Mouse (Mus musculus) hindlimb bud, embryonic 11.5 days (tissue): ENCODE data around the gene Prkca.
"Not testable (repeated sequence)": the region's sequence is repeated elsewhere in the genome, so short reads cannot be mapped to it uniquely, and the experiment has no call there.

Experiments
- DNase-seq: peaks from one replicate; pipeline ENCODE4 v3.0.0-alpha.2; 2012; ENCODE audit warnings: low read depth, low spot score; ENCODE audit errors: extremely low spot score

Prkca gene

DNA sequence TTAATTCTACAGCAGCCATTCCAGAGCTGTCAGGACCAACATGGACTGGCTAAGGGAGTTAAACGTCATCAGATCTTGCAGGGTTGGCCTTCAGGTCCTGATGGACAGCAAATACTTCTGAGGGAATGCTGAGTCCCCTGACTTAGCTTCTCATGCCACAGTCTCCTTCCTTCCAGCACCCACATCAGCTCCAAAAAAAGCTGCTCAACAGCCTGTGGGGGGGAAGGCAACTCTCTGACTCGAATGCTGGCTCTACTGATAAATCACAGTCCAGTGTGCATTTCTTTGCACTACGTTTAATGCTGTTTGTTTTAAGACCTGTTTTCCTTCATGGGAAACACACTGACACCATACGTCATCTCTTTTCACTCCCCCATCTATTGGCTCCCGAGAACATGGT lies 215.8 kb downstream of the Prkca start:
- no peak for DNase-seq

DNA sequence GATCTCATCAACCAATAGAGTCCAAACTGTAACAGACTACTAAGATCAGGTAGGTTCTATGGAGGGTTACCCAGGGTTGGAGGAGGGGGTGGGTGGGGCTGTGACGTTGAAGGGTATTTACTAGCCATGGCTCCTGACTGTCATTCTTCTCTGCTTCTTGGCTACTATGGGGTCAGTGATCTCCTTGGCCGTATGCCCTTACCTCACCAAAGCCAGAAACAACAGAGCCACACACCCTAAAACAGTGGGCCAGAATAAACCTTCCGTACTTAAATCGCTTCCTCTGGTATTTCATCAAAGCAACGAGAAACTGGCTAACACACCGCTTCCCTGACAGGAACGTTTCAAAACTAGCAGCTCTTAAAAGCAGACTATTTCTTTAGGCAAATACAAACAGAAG lies 221.2 kb downstream of the Prkca start:
- no peak for DNase-seq

DNA sequence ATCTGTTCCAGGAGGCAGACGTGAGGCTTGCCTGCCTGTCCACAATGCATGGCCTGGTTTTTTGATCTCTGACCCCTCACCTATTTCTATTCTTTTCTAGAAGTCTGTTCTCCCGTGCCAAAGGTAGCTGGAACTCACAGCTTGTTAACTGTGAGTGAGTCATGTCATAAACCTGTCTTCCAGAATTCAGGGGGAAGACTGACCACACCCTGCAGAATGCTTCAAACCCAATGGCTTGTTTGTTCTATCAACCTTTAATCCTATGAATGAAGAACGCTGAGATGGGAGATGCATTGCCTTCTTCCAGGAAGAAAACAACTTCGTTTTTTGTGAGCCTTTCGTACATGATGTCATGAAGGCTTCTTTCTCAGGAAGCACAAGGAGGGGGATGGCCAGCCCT lies 223.0 kb downstream of the Prkca start:
- no peak for DNase-seq

DNA sequence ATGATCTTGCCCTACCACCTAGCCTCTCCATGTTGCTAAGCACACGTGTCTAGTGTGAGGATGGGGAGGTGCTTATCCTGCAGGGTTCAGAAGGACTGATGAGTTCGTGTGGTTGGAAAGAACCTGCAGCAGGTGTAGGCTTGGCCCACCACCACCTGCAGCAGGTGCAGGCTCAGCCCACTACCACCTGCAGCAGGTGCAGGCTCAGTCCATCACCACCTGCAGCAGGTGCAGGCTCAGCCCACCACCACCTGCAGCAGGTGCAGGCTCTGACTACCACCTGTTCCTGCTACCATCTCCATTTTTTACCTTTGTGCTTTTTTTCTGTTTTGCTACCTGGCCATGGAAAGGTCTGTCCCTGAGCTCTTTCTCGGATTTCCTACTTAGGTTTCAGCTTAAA lies 223.9 kb downstream of the Prkca start:
- no peak for DNase-seq

DNA sequence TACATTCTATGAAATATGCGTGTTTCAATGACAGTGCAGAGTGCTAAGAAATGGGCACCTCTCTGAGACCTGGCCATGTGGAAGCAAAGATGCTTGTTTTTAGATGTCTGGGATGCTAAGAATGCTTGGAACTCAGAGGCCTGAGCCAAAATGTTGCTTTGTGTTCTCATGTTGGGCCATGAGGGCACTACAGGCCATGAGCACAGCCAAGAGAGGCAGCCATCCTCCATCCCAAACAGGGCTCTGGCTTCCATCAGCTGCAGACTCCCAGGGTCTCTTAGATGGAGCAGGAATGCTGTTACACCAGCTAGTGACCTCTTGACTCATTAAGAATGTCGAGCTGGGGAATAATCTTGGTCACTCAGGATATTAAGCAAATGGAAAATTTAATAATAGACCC lies 224.9 kb downstream of the Prkca start:
- DNase-seq = no peak

DNA sequence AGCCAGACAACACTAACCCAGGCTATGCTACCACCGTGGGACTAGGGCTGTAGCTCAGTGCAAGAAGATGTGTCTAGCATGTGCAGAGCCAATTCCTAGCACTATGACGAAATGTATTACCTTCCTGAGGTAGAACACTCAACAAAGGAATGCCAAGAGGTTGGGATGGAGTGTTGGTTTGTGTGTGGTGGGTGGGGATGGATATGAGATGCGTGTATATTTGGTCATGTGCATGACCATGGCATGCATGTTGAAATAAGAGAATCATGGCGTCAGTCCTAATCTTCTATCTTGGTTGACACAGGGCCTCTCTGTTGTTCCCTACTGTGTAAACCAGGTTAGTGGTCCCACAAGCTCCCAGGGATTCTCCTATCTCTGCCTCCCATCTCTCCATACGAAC lies 225.5 kb downstream of the Prkca start:
- no peak for DNase-seq

DNA sequence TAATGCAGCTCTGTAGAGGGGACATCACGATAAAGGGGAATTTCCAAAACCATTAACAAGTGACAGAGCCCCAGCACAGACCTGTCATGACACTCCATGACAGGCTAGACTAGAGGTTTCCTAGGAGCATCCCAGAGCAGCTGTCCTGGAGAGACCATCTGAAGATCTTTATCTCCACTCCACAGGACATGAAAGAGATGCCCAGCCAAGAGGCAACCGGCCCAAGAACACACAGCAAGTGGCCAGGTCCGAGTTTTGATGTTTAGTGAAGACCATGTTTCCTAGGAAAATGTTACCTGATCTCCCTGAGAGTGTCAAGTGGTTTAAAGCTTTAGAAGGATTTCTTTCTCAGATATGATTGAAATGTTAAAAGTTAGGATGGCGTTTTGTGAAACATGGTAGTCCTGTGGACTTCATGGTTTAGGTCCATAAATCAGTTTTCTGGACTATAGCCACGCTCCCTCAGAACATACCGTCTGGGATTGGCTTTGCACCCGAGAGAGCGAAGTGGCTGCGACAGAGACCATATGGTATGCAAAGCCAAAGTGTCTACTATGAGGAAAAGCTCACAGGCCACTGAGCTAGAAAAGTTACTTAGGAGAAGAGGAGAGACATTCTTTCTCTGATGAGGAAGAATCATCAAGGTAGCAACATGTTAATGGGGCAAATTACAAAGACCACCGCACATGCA lies 226.2 kb downstream of the Prkca start:
- DNase-seq = no peak

DNA sequence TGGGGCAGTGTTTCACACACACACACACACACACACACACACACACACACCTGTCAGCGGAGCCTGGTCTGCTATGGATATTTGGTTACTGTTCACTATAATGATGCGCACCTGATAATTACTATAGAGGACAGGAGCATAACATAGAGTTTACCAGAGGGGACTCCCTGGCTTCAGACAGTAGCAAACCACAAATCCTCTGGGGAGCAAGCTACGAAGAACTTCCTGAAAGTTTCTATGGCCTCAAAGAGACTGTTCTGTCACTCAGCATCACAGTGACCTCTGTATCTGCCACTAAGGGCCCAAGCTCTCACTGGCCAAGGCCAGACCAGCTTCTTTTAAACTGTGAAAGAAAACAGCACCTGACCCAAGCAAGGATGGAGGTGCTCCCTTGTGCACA lies 229.6 kb downstream of the Prkca start:
- DNase-seq = no peak

DNA sequence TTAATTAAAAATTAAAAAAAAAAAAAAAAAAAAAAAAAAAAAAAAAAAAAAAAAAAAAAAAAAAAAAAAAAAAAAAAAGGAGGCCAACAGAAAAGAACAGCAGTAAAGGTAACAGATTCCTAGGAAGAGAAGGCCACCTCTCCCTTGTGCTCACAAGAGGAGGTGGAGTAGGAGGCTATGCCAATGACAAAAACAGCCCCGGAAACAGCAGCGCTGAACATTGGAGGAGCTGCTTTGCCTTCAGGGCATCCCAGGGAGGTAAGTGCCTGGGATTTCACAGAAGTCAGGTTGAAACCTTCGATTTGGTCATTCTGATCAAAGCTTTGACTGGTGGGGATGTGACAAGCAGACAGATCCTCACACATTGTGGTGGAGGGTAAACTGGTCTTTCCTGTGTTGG lies 231.3 kb downstream of the Prkca start:
- DNase-seq = no peak

DNA sequence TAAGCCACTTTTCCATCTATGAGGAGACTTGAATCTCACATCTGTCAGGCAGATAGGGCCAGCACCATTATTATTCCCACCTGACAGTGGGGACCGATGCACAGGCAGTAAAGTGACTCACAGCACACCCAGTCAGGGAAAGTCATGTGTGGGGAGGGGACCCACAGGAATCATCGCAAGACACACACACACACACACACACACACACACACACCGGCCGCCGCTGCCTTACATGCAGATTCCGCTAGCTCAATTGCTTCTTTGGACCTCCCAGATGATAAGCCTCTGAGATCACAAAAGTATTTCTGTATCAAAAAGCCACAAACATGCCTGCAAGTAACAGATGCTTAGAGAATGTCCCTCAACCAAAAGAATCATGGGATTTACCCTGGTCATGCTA lies 239.6 kb downstream of the Prkca start:
- no peak for DNase-seq

DNA sequence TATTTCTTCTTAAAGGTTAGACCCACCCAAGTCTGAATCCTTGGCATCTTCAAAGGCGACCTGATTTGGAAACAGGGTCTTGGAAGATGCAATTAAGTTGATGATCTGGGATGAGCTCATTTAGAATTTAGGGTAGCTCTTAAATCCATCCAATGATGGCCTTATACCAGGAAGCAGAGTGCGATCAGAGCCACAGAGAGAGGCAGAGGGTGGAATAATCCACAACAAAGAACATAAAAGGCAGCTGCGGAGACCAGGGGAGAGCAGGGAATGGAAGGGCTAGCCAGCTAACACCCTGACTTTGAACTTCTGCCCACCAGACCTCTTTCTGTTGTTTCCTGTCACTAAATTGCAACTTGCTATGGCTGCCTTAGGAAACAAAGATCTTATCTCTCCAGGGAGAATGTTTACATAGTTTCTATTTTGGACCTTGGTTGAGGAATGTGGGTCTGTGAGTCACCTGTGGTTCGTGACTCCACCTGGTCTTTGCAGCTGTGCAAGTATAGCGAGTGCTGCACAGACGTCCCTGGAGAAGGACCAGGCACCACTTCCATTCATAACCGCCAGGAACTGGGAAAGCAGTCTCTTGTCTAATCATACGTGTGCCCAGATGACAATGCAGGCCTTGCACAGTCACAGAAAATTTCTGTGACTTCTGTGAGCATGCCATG lies 242.3 kb downstream of the Prkca start:
- DNase-seq = no peak

DNA sequence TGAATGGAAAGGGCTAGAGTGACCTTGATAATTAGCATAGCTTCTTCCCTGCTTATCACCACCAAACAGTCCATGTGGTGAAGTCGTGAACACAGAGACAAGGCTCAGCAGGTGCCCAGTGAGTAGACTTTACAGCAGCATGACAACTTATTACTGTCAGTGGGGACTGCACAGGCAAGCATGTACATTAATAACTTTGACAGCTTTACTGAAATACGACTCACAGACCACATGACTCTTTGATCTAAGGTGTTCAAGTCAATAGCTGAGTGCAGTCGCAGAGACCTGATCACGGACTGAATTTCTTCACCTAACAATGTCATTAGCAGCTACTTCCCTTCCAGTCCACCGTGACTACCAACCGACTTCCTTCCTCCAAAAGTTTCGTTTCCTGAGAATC lies 245.4 kb downstream of the Prkca start:
- no peak for DNase-seq

DNA sequence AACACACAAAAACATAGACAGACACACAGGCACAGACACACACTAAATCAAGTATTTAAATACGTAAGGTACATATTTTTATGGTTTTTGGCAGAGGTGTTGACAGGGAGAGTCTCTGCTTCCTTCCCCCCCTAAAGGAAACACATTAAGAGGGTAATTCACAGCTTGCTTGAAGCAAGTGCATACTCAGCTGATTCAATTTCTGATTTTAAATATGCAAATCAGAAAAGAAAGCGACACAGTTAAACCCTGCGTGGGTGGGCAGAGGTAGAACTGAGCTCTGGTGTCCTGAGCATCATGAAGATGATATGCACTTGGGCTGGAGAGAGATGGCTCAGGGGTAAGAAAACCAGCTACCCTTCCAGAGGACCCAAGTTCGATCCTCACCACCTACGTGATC lies 248.9 kb downstream of the Prkca start:
- no peak for DNase-seq

DNA sequence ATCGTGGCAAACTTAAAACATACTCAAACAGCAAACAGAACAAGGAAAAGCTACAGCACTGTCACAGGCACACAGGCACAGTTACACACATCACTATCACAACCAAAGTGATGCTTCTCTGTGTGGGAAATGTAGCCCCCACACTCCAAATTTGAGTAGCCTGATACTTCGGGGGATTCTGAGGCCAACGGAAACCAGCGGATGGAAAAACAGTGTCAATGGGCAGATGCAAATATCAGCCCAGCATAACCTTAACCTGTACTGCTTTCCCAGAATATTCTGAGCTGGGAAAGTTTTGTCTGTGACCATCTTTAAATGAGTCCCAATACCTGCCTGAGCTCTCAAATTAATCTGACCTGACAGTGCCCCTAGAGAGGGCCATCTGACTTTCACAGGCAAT lies 250.5 kb downstream of the Prkca start:
- DNase-seq = no peak

DNA sequence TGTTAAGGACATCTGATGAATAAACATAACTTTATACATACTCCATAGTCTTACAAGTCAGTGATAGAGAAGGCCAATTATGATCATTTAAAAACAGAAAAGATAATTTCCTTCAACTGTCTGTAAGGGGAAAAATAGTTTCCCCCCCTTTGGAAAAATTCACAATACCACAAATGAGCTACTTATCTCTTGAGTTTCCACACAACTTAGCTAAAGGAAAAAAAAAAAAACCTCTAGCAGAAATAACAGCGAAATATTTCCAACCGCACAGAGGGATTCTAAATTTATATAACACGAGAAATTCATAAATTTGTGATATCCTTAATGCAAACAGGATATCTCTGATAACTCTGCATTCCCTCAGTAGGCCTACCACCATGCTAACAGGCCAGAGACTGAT lies 252.5 kb downstream of the Prkca start:
- DNase-seq = no peak

DNA sequence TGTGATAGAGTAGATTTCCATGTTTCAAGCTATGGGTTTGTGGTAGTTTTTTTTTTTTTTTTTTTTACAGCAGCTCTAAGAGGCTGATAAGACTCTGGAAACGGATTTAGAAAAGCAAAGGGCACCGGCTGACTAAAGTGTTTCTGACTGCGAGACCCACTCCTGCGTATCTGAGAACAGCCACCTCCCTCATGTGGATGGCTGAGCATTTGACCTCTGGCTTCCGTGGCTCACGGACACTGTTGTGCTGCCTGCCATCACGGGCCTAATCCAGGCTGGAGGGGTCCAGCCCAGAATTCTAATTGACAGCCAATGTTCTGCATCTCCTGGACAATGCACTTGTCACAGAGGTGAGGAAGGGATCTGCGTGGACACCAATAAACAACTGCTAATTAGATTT lies 253.0 kb downstream of the Prkca start:
- no peak for DNase-seq

DNA sequence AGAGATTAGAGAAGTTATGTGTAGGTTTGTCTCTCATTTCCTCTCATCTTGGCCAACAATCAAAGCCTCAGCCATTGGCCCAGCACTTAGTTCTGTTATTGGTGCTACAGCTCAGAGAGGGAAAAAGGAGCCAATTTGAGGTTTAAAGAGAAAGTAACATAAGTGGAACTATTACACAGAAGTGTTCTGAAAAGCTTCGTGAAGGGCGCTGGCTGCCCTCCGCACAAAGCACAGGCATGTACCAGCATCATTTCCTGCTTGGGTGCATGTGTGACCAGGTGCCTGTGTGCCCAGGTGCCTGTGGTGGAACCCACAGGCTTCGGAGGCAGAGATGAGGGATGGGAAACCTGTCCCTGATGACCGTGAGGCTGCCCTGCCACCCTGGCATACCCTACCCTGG lies 255.7 kb downstream of the Prkca start:
- no peak for DNase-seq

DNA sequence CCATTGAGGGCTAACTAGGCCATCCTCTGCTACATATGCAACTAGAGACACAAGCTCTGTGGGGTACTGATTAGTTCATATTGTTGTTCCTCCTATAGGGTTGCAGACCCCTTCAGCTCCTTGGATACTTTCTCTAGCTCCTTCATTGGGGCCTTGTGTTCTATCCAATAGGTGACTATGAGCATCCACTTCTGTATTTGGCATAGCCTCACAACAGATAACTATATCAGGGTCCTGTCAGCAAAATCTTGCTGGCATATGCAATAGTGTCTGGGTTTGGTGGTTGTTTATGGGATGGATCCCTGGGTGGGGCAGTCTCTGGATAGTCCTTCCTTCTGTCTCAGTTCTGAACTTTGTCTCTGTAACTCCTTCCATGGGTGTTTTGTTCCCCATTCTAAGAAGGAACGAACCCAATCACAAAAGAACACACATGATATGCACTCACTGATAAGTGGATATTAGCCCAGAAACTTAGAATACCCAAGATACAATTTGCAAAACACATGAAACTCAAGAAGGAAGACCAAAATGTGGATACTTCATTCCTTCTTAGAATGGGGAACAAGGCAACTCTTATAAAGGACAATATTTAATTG lies 256.5 kb downstream of the Prkca start:
- DNase-seq = not testable (repeated sequence)

DNA sequence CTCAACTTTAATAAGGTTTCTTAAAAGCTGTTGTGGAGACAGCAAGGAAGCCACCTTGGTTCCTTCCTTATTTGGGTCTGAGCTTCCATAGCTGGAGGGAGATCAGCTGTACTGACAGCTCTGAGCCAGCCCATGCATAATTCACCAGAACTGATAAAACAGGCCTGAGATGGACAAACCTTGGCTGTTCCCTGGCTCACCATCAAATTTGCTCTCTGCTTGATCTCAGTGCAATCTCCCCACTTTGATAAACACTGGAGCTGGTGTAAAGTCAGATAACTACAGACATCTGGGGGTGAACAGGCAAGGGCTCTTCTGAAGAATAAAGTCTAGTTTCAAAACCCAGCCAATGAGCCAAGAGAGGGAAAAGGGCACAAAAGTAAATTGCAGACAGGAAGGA lies 261.1 kb downstream of the Prkca start:
- DNase-seq = no peak

DNA sequence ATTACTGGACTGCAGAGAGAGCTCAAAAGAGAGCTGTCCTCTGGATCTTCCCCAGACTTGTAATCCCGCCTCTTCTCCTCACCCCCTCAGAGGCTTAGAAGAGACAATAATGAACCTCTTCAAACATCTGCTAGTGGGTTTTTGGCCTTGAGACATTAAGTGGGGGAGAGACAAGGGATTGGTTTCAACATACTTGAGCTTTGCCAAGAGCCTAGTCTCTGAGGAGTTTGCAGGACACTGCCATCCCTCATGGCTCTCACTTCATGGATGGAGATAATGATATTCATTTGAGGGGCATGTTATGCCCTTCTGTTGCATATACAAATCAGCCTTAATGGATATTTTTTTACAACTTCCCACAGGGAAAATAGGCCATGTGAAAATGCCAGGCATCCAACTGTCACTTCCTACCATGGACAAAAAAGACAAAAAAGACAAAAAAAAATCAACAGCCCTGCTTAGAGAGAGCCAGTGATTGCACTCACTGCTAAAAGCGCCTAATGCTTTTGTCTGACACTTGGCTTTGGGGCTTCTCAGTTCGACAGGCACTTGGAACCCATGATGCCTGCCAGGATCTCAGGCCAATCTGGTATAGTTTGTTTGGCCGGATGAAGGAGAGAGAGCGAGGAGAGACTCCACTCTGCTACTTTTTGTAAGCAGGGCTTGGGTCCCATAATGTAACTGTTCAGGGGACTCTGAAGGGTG lies 263.6 kb downstream of the Prkca start:
- DNase-seq = no peak

DNA sequence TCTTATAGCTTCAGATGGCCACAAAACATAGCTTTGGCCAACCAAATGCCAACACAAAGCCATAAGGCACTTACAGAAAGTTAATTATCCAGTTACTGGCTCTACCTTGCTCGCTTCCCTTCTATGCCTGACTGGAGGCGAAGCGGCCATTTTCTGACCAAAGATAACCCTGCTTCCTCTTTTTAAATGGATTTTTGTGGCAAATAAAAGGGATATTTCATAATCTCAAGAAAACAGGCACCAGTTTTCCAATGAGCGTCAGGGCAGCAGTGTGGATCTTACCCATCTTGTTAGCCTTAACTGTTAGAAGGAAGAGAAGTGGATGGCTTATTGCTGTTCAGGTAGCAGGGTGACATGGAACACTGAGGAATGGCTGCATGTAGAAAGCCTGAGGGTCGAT lies 264.3 kb downstream of the Prkca start:
- no peak for DNase-seq

DNA sequence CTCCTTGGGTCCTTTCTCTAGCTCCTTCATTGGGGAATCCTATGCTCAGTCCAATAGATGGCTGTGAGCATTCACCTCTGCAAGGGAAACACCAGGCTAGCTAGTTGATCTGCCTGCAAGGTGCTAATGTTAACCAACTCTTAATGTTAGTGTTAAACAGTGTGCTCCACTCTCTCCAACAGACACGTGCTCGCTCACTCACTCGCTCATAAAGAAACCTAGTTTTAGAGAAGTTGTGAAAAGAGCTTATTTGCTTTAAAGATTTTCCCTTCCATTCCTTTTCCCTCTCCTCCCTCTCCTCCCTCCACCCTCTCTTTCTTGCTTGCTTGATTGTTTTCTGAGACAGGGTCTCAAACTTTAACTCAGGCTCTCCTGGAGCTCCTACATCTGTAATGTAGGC lies 266.2 kb downstream of the Prkca start:
- DNase-seq = no peak
